13 mouse cellular contexts compared by ENCODE assay signal in the genomic region with DNA sequence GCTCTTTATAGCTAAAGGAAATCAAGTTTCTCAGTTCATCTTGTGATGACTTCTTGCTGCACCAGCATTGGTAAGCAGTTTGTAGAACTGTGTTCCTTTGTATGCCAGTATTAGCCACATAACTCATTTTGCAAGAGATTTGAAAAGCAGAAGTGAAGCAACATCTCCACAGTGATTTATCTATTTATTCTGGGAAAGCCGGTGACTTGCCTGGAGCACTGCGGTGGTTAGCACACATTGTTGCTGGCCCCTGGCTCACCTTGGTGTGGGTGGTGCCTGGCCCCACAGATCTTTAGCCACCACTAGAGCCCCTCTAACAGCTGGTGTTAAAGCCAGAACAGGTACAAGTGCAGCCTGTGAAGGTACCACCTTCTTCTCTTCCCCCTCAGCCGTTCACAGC. TPM values are rescaled to one million over a fixed set of nuclear protein-coding genes. Genes with fewer than 3 reads are reported as not detected.
DNase-seq lines count a peak whose midpoint lies in the region.
"Had no signal": no experiment of that assay in that cellular context is flagged by ENCODE, and none has a peak within 500 bp of the region (broad histone marks: within the 10 kb centered on the region; RNA-seq: fewer than 3 reads in every experiment).

No protein-coding gene starts in this region.

- peak; percentile 69 for DNase-seq in heart, adult 11 months
- DNase-seq in heart, adult 8-10 months (ENCODE audit: low spot score) = no peak
- peak; percentile 37 for DNase-seq in A20 (ENCODE audit: low read depth, low spot score)
- DNase-seq in fat pad, adult 2 months (ENCODE audit: extremely low read depth, low read depth, low spot score) = peak; percentile 62
- peak; percentile 1 for DNase-seq in naive thymus-derived CD4-positive, alpha-beta T cell, adult 2 months (ENCODE audit: low read depth)
- no peak for DNase-seq in testis, postnatal 10 days (ENCODE audit: low spot score)
- DNase-seq in layer of hippocampus, adult 9-10 months (ENCODE audit: low spot score) = no peak
- DNase-seq in cerebellum, adult 9-11 months = no peak
- DNase-seq: gastrocnemius, adult 2 months; kidney, adult 18-20 months; kidney, postnatal 4 days; lung, postnatal 4 days; thymus, adult 18-20 months had no signal

RNA-seq across cellular contexts. Expression of a gene that starts 8.1 kb away (rescaled TPM):
- 1 to 10 TPM; 1.1 to 2.2 (median 1.1) TPM for total RNA-seq in heart, adult 8-10 months (2022)

RNA-seq across cellular contexts. Expression of a gene that starts 52.0 kb away (rescaled TPM):
- total RNA-seq in heart, adult 8-10 months (2022) = 100 to 1,000 TPM; 423 to 432 (median 428) TPM

Comparison
In these comparisons a context has a peak if more than half of its experiments do, and no peak if none do; other contexts are left out.
1. DNase-seq: peak in heart, adult 11 months (single experiment), A20 (single experiment), fat pad, adult 2 months (single experiment) and naive thymus-derived CD4-positive, alpha-beta T cell, adult 2 months (single experiment); none in heart, adult 8-10 months (single experiment), testis, postnatal 10 days (single experiment), layer of hippocampus, adult 9-10 months (single experiment) and cerebellum, adult 9-11 months (single experiment).